Mouse (Mus musculus) CH12F3 (cell line): ENCODE measurements around the gene Gm10300.

ENCODE experiments used
- in situ Hi-C: fragments of 300-500 bp; cut with MboI; formaldehyde crosslinking; loops from 2 replicates; pipeline ENCODE4 v1.14.3; 2020; ENCODE audit warnings: low sequenced_read_pairs

Gm10300 gene

GRCm38 (mm10) chr4:132074077-132074932 lies at the start of gene Gm10300:
Gene Gm10300 (plus strand): TSS chr4:132074697.
- in situ Hi-C loops, result loop anchor here (10.0 kb wide), 1 partner anchor 90 kb away; no protein-coding TSS in a partner anchor

- in situ Hi-C loops, result no loop called here
Measured at GRCm38 (mm10) chr4:132025264-132025663, 49.2 kb upstream of the Gm10300 start.

GRCm38 (mm10) chr4:132025738-132026527 lies 48.6 kb upstream of the Gm10300 start:
- in situ Hi-C loops, result no loop called here

GRCm38 (mm10) chr4:132027167-132027566 lies 47.3 kb upstream of the Gm10300 start:
- in situ Hi-C loops, result no loop called here

GRCm38 (mm10) chr4:132027806-132028205 lies 46.7 kb upstream of the Gm10300 start:
- in situ Hi-C loops, result no loop called here

GRCm38 (mm10) chr4:132029851-132030741 lies 44.4 kb upstream of the Gm10300 start:
- in situ Hi-C loops, result no loop called here

GRCm38 (mm10) chr4:132033183-132033582 lies 41.3 kb upstream of the Gm10300 start:
- in situ Hi-C loops, result no loop called here

GRCm38 (mm10) chr4:132034242-132034641 lies 40.3 kb upstream of the Gm10300 start:
- in situ Hi-C loops, result no loop called here

- in situ Hi-C loops, result no loop called here
Measured at GRCm38 (mm10) chr4:132037137-132037536, 37.4 kb upstream of the Gm10300 start.

- in situ Hi-C loops, result no loop called here
Measured at GRCm38 (mm10) chr4:132037991-132038390, 36.5 kb upstream of the Gm10300 start.

GRCm38 (mm10) chr4:132038809-132039208 lies 35.7 kb upstream of the Gm10300 start:
- in situ Hi-C loops, result no loop called here

- in situ Hi-C loops, result no loop called here
Measured at GRCm38 (mm10) chr4:132039521-132039920, 35.0 kb upstream of the Gm10300 start.

- in situ Hi-C loops, result no loop called here
Measured at GRCm38 (mm10) chr4:132039975-132040645, 34.4 kb upstream of the Gm10300 start.

- in situ Hi-C loops, result no loop called here
Measured at GRCm38 (mm10) chr4:132041471-132042332, 32.8 kb upstream of the Gm10300 start.

GRCm38 (mm10) chr4:132043726-132044125 lies 30.8 kb upstream of the Gm10300 start:
- in situ Hi-C loops, result no loop called here

- in situ Hi-C loops, result no loop called here
Measured at GRCm38 (mm10) chr4:132048011-132048991, 26.2 kb upstream of the Gm10300 start.

- in situ Hi-C loops, result no loop called here
Measured at GRCm38 (mm10) chr4:132048995-132049404, 25.5 kb upstream of the Gm10300 start.

- in situ Hi-C loops, result no loop called here
Measured at GRCm38 (mm10) chr4:132049549-132050200, 24.8 kb upstream of the Gm10300 start.
